Mouse (Mus musculus): Measurements from ENCODE around the gene Arhgef15. TPM values are rescaled to one million over a fixed set of nuclear protein-coding genes. Genes with fewer than 3 reads are reported as not detected.

Arhgef15 gene
- polyA plus RNA-seq, 1 experiment = not detected

DNA sequence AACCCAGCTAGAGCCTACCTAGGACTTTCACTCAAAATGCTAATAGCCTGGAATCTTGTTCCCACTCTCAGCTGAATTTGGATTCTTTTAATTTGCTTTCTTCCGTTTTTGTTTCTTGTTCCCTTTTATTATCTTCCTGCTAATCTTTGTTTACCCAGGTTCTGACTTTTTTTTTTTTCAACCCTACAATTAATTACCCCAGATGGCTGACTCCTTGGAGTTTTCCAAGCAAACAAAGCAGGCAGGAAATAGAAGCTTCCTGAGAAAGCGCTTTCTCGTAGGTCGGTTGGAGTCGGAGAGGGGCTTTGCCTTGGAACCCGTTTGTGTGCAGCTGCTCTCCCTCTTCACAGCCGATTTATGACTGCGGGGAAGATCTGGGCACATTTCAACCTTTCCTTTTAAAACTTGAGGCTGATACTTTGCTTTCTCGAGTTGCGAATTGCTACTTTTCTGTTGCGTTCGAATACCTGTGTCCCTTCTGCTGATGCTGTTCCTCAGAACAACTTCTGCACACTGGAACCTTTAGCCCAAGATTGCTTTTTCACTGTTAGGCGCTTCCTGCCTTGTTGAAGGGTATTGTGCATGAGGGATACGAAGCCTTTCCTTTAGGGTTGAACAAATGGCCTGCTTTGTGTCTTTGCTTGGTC is 45.6 kb downstream of the Arhgef15 start:
- Histone ChIP-seq H3K27ac (ENCODE audit: insufficient read depth, low read depth, low read length) (no peak overlapping the region), H3K4me1 (ENCODE audit: control insufficient read depth, insufficient read depth, low read length) (peaks cover 8% of the 10 kb centered on the region), H3K4me3 (ENCODE audit: insufficient read depth, low read depth, low read length) (no peak overlapping the region)
- 18% methylated on average over 14 of the region's 14 CpGs for WGBS
- TF ChIP-seq CTCF (IDR thresholded peaks at IDR 0.05; ENCODE audit: insufficient read depth, low read depth, low read length) (no peak), POLR2A (IDR thresholded peaks at IDR 0.05; ENCODE audit: insufficient read depth, low read depth, low read length) (no peak)

- no peak overlapping the region for H3K4me3 ChIP-seq (ENCODE audit: insufficient read depth, low read depth, low read length)
- 77% methylated on average over 7 of the region's 7 CpGs for WGBS
- H3K4me1 ChIP-seq (ENCODE audit: control insufficient read depth, insufficient read depth, low read length) = peaks cover 8% of the 10 kb centered on the region
- TF ChIP-seq POLR2A (IDR thresholded peaks at IDR 0.05; ENCODE audit: insufficient read depth, low read depth, low read length) = no peak
- no peak overlapping the region for H3K27ac ChIP-seq (ENCODE audit: insufficient read depth, low read depth, low read length)
Observed at GRCm38 (mm10) chr11:68908846-68909503, 48.3 kb downstream of the Arhgef15 start.

- Histone ChIP-seq H3K4me1 (ENCODE audit: control insufficient read depth, insufficient read depth, low read length) (peaks cover 8% of the 10 kb centered on the region), H3K27ac (ENCODE audit: insufficient read depth, low read depth, low read length) (no peak overlapping the region), H3K4me3 (ENCODE audit: insufficient read depth, low read depth, low read length) (no peak overlapping the region)
- TF ChIP-seq CTCF (IDR thresholded peaks at IDR 0.05; ENCODE audit: insufficient read depth, low read depth, low read length) (no peak), POLR2A (IDR thresholded peaks at IDR 0.05; ENCODE audit: insufficient read depth, low read depth, low read length) (no peak)
- 78% methylated on average over 3 of the region's 3 CpGs for WGBS
Observed at GRCm38 (mm10) chr11:68907251-68907650, 50.0 kb downstream of the Arhgef15 start.

GRCm38 (mm10) chr11:68906461-68906790 is 50.9 kb downstream of the Arhgef15 start:
- TF ChIP-seq POLR2A (IDR thresholded peaks at IDR 0.05; ENCODE audit: insufficient read depth, low read depth, low read length) (no peak), CTCF (IDR thresholded peaks at IDR 0.05; ENCODE audit: insufficient read depth, low read depth, low read length) (no peak)
- H3K4me3 ChIP-seq (ENCODE audit: insufficient read depth, low read depth, low read length) = no peak overlapping the region
- H3K27ac ChIP-seq (ENCODE audit: insufficient read depth, low read depth, low read length) = no peak overlapping the region
- H3K4me1 ChIP-seq (ENCODE audit: control insufficient read depth, insufficient read depth, low read length) = peaks cover 3% of the 10 kb centered on the region
- WGBS = 72% methylated on average over 4 of the region's 4 CpGs

GRCm38 (mm10) chr11:68905665-68906460 is 51.4 kb downstream of the Arhgef15 start:
- TF ChIP-seq POLR2A (IDR thresholded peaks at IDR 0.05; ENCODE audit: insufficient read depth, low read depth, low read length) (no peak), CTCF (IDR thresholded peaks at IDR 0.05; ENCODE audit: insufficient read depth, low read depth, low read length) (no peak)
- 94% methylated on average over 9 of the region's 9 CpGs for whole genome bisulfite sequencing
- Histone ChIP-seq H3K4me3 (ENCODE audit: insufficient read depth, low read depth, low read length) (no peak overlapping the region), H3K27ac (ENCODE audit: insufficient read depth, low read depth, low read length) (no peak overlapping the region), H3K4me1 (ENCODE audit: control insufficient read depth, insufficient read depth, low read length) (peaks cover 4% of the 10 kb centered on the region)

GRCm38 (mm10) chr11:68905138-68905531 is 52.1 kb downstream of the Arhgef15 start:
- Histone ChIP-seq H3K4me1 (ENCODE audit: control insufficient read depth, insufficient read depth, low read length) (peaks cover 5% of the 10 kb centered on the region), H3K27ac (ENCODE audit: insufficient read depth, low read depth, low read length) (no peak overlapping the region), H3K4me3 (ENCODE audit: insufficient read depth, low read depth, low read length) (no peak overlapping the region)
- TF ChIP-seq POLR2A (IDR thresholded peaks at IDR 0.05; ENCODE audit: insufficient read depth, low read depth, low read length) (no peak), CTCF (IDR thresholded peaks at IDR 0.05; ENCODE audit: insufficient read depth, low read depth, low read length) (no peak)
- 80% methylated on average over 3 of the region's 3 CpGs for WGBS

DNA sequence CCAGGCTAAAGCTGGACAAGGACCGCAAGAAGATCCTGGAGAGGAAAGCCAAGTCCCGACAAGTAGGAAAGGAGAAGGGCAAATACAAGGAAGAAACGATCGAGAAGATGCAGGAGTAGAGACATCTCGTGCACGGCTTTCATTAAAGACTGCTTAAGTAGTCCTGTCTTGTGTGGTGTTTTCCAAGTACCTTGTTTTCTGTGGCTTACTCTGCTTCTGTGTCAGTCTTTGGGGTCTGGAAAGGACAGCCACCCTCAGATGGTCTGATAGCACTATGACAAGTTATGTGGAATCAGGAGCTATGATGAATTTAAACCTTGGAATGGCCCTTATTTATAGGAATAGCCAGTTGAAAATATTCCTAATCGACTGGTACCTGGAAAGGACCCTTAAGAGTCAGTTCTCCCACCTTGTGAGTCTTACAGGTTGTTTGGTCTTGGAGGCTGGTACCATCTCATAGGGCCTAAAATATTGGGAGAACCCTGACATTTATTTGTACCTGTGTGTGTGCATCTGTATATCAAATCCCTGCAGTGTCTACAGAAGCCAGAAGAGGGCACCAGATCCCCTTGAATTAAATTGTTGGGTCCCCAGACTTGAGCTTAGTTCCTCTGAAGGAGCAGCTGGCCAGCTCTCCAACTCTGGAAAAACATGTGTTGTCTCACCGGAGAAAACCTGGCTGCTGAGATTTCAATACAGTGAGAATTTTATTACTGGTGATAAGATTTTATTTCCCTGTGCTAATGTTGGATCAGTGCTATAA is 52.7 kb downstream of the Arhgef15 start:
- no peak overlapping the region for H3K27ac ChIP-seq (ENCODE audit: insufficient read depth, low read depth, low read length)
- TF ChIP-seq CTCF (IDR thresholded peaks at IDR 0.05; ENCODE audit: insufficient read depth, low read depth, low read length) = no peak
- no peak for TF ChIP-seq POLR2A (IDR thresholded peaks at IDR 0.05; ENCODE audit: insufficient read depth, low read depth, low read length)
- peaks cover 5% of the 10 kb centered on the region for H3K4me1 ChIP-seq (ENCODE audit: control insufficient read depth, insufficient read depth, low read length)
- H3K4me3 ChIP-seq (ENCODE audit: insufficient read depth, low read depth, low read length) = no peak overlapping the region
- WGBS = 75% methylated on average over 8 of the region's 8 CpGs

DNA sequence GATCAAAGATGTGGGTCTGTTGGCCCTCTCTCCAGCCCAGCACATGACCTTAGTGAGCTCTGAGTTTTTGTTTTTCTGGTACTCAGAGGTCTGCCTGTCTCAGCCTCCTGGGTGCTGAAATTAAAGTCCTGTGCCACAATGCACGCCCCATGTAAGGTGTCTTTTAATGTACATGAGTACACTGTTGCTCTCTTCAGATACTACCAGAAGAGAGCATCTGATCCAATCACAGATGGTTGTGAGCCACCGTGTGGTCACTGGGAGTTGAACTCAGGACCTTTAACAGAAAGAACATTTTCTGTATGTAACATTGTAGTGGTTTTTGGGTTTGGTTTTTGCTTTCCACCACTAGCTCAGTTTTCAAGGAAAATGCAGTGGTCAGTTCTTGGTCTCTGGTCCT is 53.5 kb downstream of the Arhgef15 start:
- WGBS = 86% methylated on average over 2 of the region's 2 CpGs
- H3K27ac ChIP-seq (ENCODE audit: insufficient read depth, low read depth, low read length) = no peak overlapping the region
- no peak overlapping the region for H3K4me3 ChIP-seq (ENCODE audit: insufficient read depth, low read depth, low read length)
- TF ChIP-seq POLR2A (IDR thresholded peaks at IDR 0.05; ENCODE audit: insufficient read depth, low read depth, low read length) (no peak), CTCF (IDR thresholded peaks at IDR 0.05; ENCODE audit: insufficient read depth, low read depth, low read length) (no peak)
- peaks cover 5% of the 10 kb centered on the region for H3K4me1 ChIP-seq (ENCODE audit: control insufficient read depth, insufficient read depth, low read length)

Data from olfactory bulb, adult 2 months (tissue).